Mouse (Mus musculus) liver, postnatal 0 days (tissue): ENCODE measurements around the gene Abcf2.

Experiments used
- CTCF ChIP-seq: sonication (generic); IDR thresholded peaks from 2 replicates; pipeline ENCODE4 v1.5.1; 2016; ENCODE audit warnings: antibody characterized with exemption, low read depth
- EP300 ChIP-seq: IDR thresholded peaks from 2 replicates; pipeline ENCODE4 v1.6.1; 2016; ENCODE audit warnings: antibody characterized with exemption, low read depth, mild to moderate bottlenecking

- TF ChIP-seq CTCF (no peak), EP300 (no peak)
These were observed 20.8 kb upstream of the Abcf2 start for GRCm38 (mm10) chr5:24597901-24598569.
